Mouse (Mus musculus): ENCODE measurements at regions not wholly inside any gene's neighbourhood (a gene's known extent, or its start where the extent isn't known, plus 50 kb on each side); places are given as distances from the start of the nearest gene placed in this dataset.

- TF ChIP-seq POLR2A (IDR thresholded peaks at IDR 0.05; ENCODE audit: borderline replicate concordance, extremely low read depth, insufficient read depth, insufficient read length, poor library complexity, severe bottlenecking) (no peak), CTCF (IDR thresholded peaks at IDR 0.05; ENCODE audit: borderline replicate concordance, extremely low read depth, insufficient read depth, insufficient read length) (no peak)
These were observed 177.0 kb upstream of the Jade1 start for GRCm38 (mm10) chr3:41378576-41378975.

Measured in brain, embryonic 14.5 days (tissue).